Mouse (Mus musculus) midbrain, embryonic 14.5 days (tissue): ENCODE data around the gene Igf1r. TPM values are rescaled to one million over a fixed set of nuclear protein-coding genes. Genes with fewer than 3 reads are reported as not detected.

Source experiments
- ATAC-seq: fragments of 200-750 bp; cut with Nextera tagmentation; 2 replicates; pipeline ENCODE4 v1.8.0; 2017; ENCODE audit warnings: moderate number of reproducible peaks, moderate library complexity; ENCODE audit not compliant: low FRiP score, low TSS enrichment
- DNase-seq: peaks from one replicate; pipeline ENCODE4 v3.0.0-alpha.2; 2015
- H3K27ac ChIP-seq: fragments of 300-500 bp; sonication (generic); replicated peaks from 2 replicates; pipeline ENCODE4 v1.5.1; 2014; ENCODE audit warnings: mild to moderate bottlenecking, low read depth, low read length, moderate library complexity
- H3K27me3 ChIP-seq: fragments of 300-500 bp; sonication (generic); 2 replicates; pipeline ENCODE4 v1.6.1; 2014; ENCODE audit warnings: low read length, control low read depth, mixed read lengths; ENCODE audit not compliant: control insufficient read depth, insufficient read depth
- H3K36me3 ChIP-seq: fragments of 300-500 bp; sonication (generic); 2 replicates; pipeline ENCODE4 v1.6.1; 2014; ENCODE audit warnings: low read length, control low read depth; ENCODE audit not compliant: control insufficient read depth, insufficient read depth
- H3K4me1 ChIP-seq: fragments of 300-500 bp; sonication (generic); 2 replicates; pipeline ENCODE4 v1.6.1; 2014; ENCODE audit warnings: mild to moderate bottlenecking, antibody characterized with exemption, low read length, control low read depth; ENCODE audit not compliant: control insufficient read depth, insufficient read depth
- H3K4me2 ChIP-seq: fragments of 300-500 bp; sonication (generic); 2 replicates; pipeline ENCODE4 v1.6.1; 2014; ENCODE audit warnings: mild to moderate bottlenecking, low read length, moderate library complexity
- H3K4me3 ChIP-seq: fragments of 300-500 bp; sonication (generic); replicated peaks from 2 replicates; pipeline ENCODE4 v1.5.1; 2014; ENCODE audit warnings: low read depth, low read length
- H3K9ac ChIP-seq: fragments of 300-500 bp; sonication (generic); replicated peaks from 2 replicates; pipeline ENCODE4 v1.6.1; 2014; ENCODE audit warnings: mild to moderate bottlenecking, low read length, moderate library complexity
- H3K9me3 ChIP-seq: fragments of 300-500 bp; sonication (generic); 2 replicates; pipeline ENCODE4 v1.6.1; 2016; ENCODE audit warnings: low read length, control low read depth, mixed read lengths; ENCODE audit not compliant: control insufficient read depth
- WGBS: fragments of 180-500 bp; shearing (Covaris S2); extraction: QIAGEN DNeasy Blood & Tissue Kit; methylation state at CpG from one replicate; pipeline ENCODE4 v1.1.7; 2014; 5-methylcytosine and 5-hydroxymethylcytosine counted together
- polyA plus RNA-seq: library from polyadenylated mRNA; unstranded; fragments of >200 nt; fragmentation: Nextera tagmentation; extraction: Ambion mirVana; gene quantifications from 2 replicates; pipeline ENCODE4 v1.2.1, GENCODE M21; 2014

Igf1r gene
- polyA plus RNA-seq, 1 experiment from 2014 or later: 25.8 TPM

DNA sequence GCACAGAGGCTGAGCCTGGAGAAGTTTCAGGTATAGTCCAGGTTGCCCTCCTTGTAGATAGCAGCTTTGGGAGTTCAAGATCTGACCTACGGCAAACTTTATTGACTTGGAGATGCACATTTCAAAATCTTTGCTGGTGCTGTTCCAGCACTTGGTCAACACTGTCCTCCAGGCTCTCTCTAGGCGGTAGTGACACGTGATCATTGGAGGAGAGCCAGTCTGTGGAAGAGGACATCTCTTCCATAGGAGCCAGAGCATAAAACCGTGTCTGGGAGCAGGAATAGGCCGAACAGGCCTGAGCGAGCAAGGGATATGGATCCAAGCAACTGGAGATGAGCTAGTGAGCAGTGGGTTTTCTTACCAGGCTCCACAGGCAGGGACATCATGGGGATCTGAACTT lies 113.3 kb downstream of the Igf1r start:
- H3K4me3 ChIP-seq: no peak overlapping the region
- 93% methylated on average over 6 of the region's 6 CpGs for WGBS
- no peaks in the 10 kb centered on the region for H3K27me3 ChIP-seq
- peaks cover 25% of the 10 kb centered on the region for H3K4me1 ChIP-seq
- ATAC-seq (no peak), DNase-seq (no peak)
- no peaks in the 10 kb centered on the region for H3K9me3 ChIP-seq
- no peak overlapping the region for H3K4me2 ChIP-seq
- H3K9ac ChIP-seq: no peak overlapping the region
- H3K27ac ChIP-seq: no peak overlapping the region
- no peaks in the 10 kb centered on the region for H3K36me3 ChIP-seq

DNA sequence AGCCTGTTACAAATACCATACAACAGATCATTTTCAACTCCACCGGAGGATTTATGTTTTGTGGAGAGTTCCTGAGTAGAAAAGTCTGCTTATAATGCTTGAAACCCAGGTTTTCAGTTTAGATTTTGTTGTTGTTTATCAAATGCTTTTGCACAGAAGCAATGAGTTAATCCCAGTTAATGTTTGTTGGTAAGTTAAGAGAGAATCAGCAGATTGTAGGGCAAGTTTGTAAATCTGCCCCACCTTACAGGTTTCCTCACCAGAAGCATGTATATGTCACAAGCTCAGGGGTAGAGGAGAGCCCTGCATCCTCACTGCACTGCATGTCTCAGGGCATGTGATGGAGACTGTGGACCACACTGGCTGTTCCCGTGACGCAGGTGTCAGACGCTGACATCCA lies 114.7 kb downstream of the Igf1r start:
- no peak for ATAC-seq
- WGBS: 95% methylated on average over 4 of the region's 4 CpGs
- H3K4me1 ChIP-seq: peaks cover 26% of the 10 kb centered on the region

DNA sequence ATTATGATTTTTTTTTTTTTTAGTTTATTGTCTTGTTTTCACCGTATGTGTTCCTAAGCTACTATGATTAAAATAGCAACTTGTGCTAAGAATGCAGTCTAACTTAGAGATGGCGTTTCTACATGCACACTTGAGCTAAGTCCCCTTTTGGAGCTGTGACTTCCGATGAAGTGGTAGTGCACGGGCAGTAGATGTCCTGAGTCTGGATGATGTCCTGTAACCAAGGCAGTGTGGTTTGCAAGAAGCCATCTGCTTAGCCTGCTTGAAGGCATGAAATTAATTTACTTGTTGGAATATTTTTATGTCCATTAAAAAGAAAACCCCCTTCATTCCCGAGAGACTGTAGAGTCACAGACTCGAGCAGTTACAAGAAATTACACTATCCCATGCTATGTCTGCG lies 116.7 kb downstream of the Igf1r start:
- peaks cover 18% of the 10 kb centered on the region for H3K4me1 ChIP-seq
- no peaks in the 10 kb centered on the region for H3K9me3 ChIP-seq
- H3K27ac ChIP-seq: no peak overlapping the region
- DNase-seq (no peak), ATAC-seq (no peak)
- H3K4me3 ChIP-seq: no peak overlapping the region
- no peak overlapping the region for H3K9ac ChIP-seq
- no peaks in the 10 kb centered on the region for H3K27me3 ChIP-seq
- H3K36me3 ChIP-seq: no peaks in the 10 kb centered on the region
- H3K4me2 ChIP-seq: no peak overlapping the region
- 60% methylated on average over 7 of the region's 7 CpGs for WGBS

More for the DNA sequence above, 114.7 kb downstream of the Igf1r start:
- no peak overlapping the region for H3K4me3 ChIP-seq
- H3K4me2 ChIP-seq: no peak overlapping the region
- DNase-seq: no peak
- H3K36me3 ChIP-seq: no peaks in the 10 kb centered on the region
- no peak overlapping the region for H3K27ac ChIP-seq
- H3K9ac ChIP-seq: no peak overlapping the region
- no peaks in the 10 kb centered on the region for H3K27me3 ChIP-seq
- no peaks in the 10 kb centered on the region for H3K9me3 ChIP-seq

DNA sequence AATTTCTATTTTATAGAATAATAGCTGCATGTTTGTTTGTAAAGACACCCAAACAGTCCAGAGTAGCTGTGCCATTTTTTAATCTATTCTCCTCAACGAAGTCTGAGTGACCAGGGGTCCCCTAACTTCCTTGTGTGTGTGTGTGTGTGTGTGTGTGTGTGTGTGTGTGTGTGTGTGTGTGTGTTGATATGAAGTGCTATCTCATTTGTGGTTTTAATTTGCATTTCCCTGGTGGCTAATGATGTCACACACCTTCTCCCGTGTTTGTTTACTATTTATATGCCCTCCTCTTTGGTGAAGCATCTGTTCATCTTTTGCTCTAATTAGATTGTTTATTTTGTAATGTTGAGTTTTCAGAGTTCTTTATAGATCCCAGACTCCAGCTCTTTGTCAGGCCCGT lies 117.4 kb downstream of the Igf1r start:
- Histone ChIP-seq H3K9ac (no peak overlapping the region), H3K27me3 (no peaks in the 10 kb centered on the region), H3K4me3 (no peak overlapping the region), H3K4me2 (no peak overlapping the region), H3K4me1 (peaks cover 13% of the 10 kb centered on the region; the same call in 1 of the 2 replicates), H3K27ac (no peak overlapping the region), H3K36me3 (no peaks in the 10 kb centered on the region), H3K9me3 (no peaks in the 10 kb centered on the region)
- DNase-seq (no peak), ATAC-seq (no peak)
- WGBS: 57% methylated on average over 3 of the region's 3 CpGs

DNA sequence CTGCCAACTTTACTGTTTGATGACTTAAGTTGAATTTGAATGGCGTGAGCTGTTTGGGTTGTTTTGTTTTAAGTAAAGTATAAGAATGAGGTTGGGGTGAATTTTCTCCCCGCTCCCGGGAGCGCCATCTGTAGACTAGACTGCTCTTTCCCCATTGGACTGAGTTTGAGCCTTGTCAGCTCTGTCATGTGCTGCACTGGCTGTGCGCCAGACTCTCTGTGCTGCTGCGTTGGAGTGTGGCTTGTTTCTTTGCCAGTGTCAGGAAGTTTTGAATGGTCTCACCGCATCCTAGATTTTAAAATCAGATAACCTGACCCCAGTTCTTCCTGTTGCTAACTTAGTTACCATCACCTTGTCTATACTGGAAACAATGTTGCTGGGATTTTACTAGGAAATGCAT lies 118.0 kb downstream of the Igf1r start:
- Histone ChIP-seq H3K36me3 (no peaks in the 10 kb centered on the region), H3K27ac (no peak overlapping the region), H3K27me3 (no peaks in the 10 kb centered on the region), H3K4me2 (no peak overlapping the region), H3K4me1 (peaks cover 13% of the 10 kb centered on the region; the same call in 1 of the 2 replicates), H3K4me3 (no peak overlapping the region), H3K9ac (no peak overlapping the region), H3K9me3 (no peaks in the 10 kb centered on the region)
- ATAC-seq (0 out of 2 replicates have a peak, but pooled peaks have one; percentile 70), DNase-seq (peak; percentile 82)
- 44% methylated on average over 7 of the region's 7 CpGs for WGBS

DNA sequence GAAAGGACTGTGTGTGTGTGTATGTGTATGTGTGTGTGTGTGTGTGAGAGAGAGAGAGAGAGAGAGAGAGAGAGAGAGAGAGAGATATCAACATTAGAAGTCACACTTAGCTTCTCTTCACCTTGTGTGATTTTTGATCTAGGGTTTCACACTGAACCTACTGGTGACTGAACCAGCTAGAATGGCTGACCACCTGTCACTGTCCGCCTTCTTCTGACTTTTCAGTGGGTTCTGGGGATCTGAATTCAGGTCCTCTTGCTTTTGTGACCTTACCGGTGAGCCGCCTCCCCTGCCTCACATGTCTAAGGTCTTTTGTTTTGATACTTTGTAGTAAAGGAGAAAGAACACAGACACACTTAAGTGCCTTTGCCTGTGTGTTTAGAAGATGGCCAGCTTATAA lies 118.4 kb downstream of the Igf1r start:
- no peak overlapping the region for H3K9ac ChIP-seq
- no peaks in the 10 kb centered on the region for H3K27me3 ChIP-seq
- DNase-seq: no peak
- no peaks in the 10 kb centered on the region for H3K9me3 ChIP-seq
- no peaks in the 10 kb centered on the region for H3K36me3 ChIP-seq
- 89% methylated on average over 3 of the region's 3 CpGs for WGBS
- H3K4me3 ChIP-seq: no peak overlapping the region
- no peak for ATAC-seq
- H3K4me1 ChIP-seq: peaks cover 13% of the 10 kb centered on the region; the same call in 1 of the 2 replicates
- no peak overlapping the region for H3K27ac ChIP-seq
- no peak overlapping the region for H3K4me2 ChIP-seq

DNA sequence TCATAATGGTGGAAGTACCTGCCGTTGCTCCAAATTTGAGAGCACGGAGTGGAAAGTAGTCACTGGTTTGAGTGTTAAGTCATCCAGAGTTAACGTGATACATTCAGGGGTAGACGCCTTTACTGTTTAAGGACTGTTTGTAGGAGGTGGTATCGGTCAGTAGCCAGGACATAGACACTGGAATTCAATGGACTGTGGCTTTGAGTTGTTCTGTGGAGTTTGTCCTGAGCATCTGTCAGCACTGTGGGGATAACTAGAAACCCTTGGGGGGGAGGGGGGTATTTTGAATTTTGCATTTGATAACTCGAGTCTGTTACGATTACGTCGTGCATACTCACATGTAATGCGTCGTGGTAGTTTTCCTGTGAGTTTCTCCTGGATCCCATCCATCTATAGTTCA lies 119.1 kb downstream of the Igf1r start:
- H3K4me3 ChIP-seq: no peak overlapping the region
- DNase-seq (no peak), ATAC-seq (no peak)
- no peak overlapping the region for H3K4me2 ChIP-seq
- no peaks in the 10 kb centered on the region for H3K36me3 ChIP-seq
- no peaks in the 10 kb centered on the region for H3K27me3 ChIP-seq
- H3K9ac ChIP-seq: no peak overlapping the region
- no peaks in the 10 kb centered on the region for H3K9me3 ChIP-seq
- H3K27ac ChIP-seq: no peak overlapping the region
- 97% methylated on average over 11 of the region's 11 CpGs for WGBS
- H3K4me1 ChIP-seq: 0 out of 2 replicates have a peak, but pooled peaks cover 13% of the 10 kb centered on the region

DNA sequence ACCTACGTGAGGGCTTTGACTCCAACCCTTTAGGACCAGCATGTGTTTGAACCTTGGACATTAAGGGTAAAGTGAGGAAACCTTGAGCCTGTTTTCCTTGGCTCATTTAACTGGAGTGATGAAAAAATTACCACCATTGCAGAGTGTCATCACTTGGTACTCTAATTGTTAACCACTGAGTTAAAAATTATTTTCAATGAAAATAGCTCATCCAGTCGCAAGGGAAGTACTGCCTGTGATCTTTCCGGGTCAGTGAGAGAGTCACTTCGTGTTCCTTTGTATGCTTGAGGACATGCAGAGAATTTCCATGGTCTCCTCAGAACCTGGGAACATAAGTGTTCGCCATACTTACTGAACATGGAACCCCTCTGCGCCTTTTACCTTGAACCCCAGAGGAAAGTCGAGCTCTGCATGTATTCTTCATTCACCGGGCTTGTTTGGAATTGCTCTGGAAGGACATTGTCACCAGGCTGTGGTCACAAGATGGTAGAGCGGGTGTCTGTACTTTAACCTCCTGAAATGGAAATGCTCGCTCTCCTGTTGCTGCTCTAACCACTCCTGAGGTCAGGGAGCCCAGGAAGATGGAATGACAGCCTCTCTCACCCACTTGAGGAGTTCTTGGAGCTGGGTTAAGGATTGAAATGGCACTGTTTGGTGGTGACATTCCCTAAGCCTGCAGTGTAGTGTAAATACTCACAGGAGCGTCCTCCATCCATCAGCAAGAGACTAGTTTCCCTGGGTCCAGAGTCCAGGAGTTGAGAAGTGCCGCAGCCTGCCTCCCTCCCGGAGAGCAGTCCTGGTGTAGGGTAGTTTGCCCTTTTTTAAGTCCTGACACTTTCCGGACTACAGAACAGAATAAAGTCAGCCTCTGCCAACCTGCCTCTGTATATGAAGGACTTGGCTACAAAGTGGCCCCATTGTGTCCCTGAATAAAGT lies 120.2 kb downstream of the Igf1r start:
- no peaks in the 10 kb centered on the region for H3K36me3 ChIP-seq
- no peaks in the 10 kb centered on the region for H3K27me3 ChIP-seq
- no peak for ATAC-seq
- 0 out of 2 replicates have a peak, but pooled peaks cover 13% of the 10 kb centered on the region for H3K4me1 ChIP-seq
- H3K4me2 ChIP-seq: no peak overlapping the region
- no peaks in the 10 kb centered on the region for H3K9me3 ChIP-seq
- H3K4me3 ChIP-seq: no peak overlapping the region
- H3K27ac ChIP-seq: no peak overlapping the region
- DNase-seq: no peak
- no peak overlapping the region for H3K9ac ChIP-seq
- 83% methylated on average over 14 of the region's 14 CpGs for WGBS

DNA sequence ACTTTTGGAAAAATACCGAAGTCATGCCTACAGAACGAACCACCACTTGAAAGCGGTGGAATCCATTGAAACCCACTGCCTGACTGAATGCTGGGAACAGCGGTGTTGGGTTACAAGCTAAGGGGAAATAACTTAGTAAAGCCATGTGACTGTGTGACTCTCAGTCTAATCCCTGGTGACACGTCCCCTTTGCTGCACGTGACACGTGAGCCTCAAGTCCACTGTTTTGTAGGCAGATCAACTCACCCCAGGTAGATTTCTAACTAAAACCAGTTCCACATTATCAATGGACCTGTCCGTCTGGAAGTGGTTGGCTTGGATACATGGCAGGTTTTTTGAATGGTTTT lies 120.8 kb downstream of the Igf1r start:
- no peaks in the 10 kb centered on the region for H3K27me3 ChIP-seq
- 0 out of 2 replicates have a peak, but pooled peaks cover 13% of the 10 kb centered on the region for H3K4me1 ChIP-seq
- no peaks in the 10 kb centered on the region for H3K9me3 ChIP-seq
- DNase-seq (no peak), ATAC-seq (no peak)
- H3K9ac ChIP-seq: no peak overlapping the region
- H3K4me3 ChIP-seq: no peak overlapping the region
- no peaks in the 10 kb centered on the region for H3K36me3 ChIP-seq
- 31% methylated on average over 8 of the region's 8 CpGs for WGBS
- no peak overlapping the region for H3K4me2 ChIP-seq
- H3K27ac ChIP-seq: no peak overlapping the region
